Mouse (Mus musculus) naive thymus-derived CD4-positive, alpha-beta T cell, adult 2 months (primary cell): ENCODE results near the gene Pycr2.
"Not testable (repeated sequence)": the region's sequence is repeated elsewhere in the genome, so short reads cannot be mapped to it uniquely, and the experiment has no call there.

Experiments used
- DNase-seq: peaks from one replicate; pipeline ENCODE4 v3.0.0-alpha.2; 2011; ENCODE audit warnings: low read depth

Pycr2 gene

DNA sequence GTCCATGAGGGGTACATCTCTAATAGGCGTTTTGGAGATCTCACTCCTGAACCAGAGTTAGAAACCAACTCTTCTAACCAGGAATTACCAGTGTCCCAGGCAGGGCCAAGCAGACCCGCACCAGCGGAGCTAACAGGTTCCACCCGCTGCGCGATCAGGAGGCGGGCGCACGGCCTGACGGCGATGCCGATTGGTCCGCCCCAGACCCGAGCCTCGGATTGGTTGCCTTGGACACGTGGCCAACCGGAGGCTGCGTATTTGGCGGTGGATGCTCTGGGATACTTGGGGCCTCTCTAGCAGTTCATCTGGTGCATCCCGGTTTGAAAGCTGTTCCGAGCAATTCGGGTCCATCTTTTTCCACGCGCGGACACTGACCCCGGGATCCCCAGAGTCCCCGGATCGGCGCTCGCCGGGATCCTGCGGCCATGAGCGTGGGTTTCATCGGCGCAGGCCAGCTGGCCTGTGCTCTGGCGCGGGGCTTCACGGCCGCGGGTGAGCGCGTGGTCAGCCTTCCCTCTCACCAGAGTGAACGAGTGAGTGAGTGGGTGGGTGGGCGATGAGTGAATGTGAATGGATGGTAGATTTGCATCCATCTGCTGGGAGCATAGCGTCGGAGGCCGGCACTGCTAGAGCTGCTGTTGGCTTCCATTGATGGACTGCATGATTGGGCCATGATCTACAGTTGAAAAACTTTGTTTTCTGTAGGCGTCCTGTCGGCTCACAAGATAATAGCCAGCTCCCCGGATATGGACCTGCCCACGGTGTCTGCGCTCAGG is at the start of gene Pycr2:
Gene Pycr2, plus strand, starts transcription at position 255 of the 776 bp plus-strand sequence.
- DNase-seq, result peak; percentile 95

DNA sequence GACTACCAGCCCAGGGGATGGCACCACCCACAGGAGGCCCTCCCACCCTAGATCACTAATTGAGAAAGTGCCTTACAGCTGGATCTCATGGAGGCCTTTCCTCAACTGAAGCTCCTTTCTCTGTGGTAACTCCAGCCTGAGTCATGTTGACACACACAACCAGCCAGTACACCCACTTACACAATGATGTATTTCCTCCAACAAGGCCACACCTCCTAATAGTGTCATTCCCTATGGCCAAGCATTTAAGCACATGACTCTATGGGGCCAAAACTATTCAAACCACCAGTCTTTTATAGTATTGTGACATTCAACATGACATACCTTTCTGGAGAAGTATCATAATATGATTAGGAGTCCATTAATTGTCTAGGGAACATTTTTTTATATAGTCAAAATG is 45.3 kb upstream of the Pycr2 start:
- no peak for DNase-seq

GRCm38 (mm10) chr1:180860030-180860429 is 44.1 kb upstream of the Pycr2 start:
- no peak for DNase-seq

DNA sequence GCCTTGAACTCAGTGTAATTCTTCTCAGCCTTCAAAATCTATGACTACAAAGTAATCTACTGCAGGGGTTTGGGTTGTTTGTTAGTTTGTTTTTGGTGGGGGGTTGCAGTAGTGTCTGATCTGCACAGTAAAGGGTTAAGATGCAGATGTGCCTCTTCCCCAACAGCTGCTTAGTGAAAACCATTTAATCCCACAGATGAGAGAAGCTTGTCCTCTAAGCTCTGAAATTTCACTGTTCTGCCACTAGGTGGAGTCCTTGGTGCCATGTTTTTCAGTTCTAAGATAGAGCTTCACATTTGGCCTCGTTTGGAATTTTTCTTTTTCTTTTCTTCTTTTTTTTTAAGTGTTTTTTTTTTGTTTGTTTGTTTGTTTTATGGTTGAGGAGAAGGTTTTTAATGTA is 40.5 kb upstream of the Pycr2 start:
- peak; percentile 72 for DNase-seq

- DNase-seq, result no peak
Observed at GRCm38 (mm10) chr1:180866001-180866400, 38.1 kb upstream of the Pycr2 start.

DNA sequence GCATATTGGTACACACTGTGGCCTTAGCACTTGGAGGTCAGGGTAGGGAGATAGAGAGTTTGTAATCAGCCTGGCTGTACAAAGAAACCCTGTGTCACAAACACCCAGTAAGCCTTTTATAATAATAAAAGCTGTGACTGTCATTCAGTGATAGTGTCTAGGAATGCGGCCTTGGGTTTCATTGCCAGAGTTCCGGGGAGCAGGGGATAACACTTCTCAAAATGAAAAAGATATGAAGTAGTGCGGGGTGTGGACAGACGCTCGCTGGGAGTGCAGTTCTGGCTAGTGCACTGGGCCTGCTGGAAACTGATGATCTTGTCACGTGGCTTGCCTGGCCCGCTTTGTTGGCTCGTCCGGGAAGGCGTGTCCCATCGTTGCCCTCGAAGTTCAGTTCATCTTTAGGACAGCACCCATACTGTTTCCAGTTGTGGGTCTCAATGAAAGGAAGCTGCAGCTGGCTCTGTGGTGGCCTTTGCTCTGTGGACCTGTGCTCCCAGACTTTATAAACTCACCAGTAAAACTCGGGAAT is 33.9 kb upstream of the Pycr2 start:
- no peak for DNase-seq

DNA sequence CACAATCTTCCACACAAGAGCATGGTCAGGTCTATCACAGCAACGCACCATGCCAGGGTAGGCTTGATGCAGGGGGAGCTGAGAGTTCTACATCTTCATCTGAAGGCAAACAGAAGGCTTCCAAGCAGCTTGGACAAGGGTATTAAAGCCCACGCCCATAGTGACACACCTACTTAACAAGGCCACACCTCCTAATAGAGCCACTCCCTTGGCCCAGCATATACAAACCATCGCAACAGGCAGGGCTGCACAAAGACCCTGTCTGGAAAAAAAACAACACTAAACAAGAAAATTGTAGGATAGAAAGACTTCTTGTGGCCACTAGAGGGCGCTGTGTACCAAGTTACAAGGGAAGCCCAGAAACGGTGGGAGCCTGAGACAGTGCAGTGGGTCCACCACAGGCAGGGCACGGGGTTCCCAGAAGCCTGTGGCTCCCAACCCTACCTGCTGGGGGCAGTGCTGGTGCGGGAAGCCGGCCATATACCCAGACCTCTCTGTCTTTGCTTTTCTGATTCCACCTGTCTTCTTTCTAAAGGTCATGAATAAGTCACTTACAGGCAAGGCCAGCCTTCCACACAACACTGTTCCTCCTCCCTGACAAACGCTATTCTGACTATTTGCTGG is 30.1 kb upstream of the Pycr2 start:
- peak; percentile 89 for DNase-seq

DNA sequence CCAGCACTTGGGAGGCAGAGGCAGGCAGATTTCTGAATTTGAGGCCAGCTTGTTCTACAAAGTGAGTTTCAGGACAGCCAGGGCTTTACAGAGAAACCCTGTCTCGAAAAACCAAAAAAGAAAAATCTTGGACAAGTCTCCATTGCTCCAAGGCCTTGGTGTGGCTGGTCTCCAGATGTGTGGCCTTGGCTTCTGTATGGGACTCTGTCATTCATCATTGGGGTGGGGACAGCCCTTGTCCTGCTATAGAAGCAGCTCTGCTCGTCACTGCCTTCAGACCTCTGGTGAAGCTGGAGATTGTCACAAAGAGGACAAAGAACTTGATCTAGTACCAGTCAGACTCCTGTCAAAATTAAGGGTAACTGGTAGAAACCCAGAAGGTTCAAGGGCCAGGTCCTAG is 29.5 kb upstream of the Pycr2 start:
- no peak for DNase-seq

GRCm38 (mm10) chr1:180875126-180875525 is 29.0 kb upstream of the Pycr2 start:
- DNase-seq, result no peak

- no peak for DNase-seq
Observed at GRCm38 (mm10) chr1:180877466-180877865, 26.6 kb upstream of the Pycr2 start.

- DNase-seq, result no peak
Observed at GRCm38 (mm10) chr1:180881768-180882167, 22.3 kb upstream of the Pycr2 start.

DNA sequence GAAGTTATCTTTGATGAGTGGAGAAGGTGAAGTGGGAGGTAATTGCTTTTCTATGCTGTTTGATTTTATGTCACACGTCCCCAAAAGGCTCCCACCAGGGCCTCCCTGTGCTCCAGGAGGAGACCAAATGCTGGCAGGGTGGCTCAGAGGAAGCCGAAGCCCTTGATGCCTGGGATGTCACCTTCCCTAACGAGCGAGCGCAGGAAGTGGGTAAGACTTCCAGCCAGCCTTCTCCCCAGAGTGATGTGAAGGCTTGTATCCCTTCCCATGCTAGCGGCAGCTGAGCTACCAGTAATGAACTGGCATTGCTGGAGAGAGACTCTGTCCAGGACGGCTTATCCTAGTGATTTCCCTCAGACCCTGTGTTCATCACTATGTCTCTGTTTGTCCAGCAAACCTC is 20.4 kb upstream of the Pycr2 start:
- DNase-seq, result peak; percentile 36

DNA sequence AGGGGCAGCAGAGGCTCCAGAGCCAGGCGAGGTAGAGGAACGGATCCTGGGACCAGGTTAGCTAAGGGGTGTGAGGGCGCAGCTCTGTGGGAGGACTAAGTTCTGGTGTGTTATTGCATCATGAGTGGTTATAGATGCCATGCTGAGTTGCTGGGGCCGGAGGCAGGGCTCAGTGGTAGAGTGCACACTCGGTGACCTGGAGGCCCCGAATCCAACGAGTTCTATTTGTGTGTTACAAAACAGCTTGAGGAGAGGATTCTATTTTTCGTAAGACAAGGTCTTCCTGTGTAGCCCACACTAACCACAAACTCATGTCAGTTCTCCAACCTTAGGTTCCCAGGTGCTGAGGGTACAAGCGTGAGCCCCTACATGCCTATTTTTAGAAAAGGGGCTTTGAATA is 19.6 kb upstream of the Pycr2 start:
- peak; percentile 48 for DNase-seq

- DNase-seq, result no peak
Observed at GRCm38 (mm10) chr1:180888556-180889042, 15.5 kb upstream of the Pycr2 start.

DNA sequence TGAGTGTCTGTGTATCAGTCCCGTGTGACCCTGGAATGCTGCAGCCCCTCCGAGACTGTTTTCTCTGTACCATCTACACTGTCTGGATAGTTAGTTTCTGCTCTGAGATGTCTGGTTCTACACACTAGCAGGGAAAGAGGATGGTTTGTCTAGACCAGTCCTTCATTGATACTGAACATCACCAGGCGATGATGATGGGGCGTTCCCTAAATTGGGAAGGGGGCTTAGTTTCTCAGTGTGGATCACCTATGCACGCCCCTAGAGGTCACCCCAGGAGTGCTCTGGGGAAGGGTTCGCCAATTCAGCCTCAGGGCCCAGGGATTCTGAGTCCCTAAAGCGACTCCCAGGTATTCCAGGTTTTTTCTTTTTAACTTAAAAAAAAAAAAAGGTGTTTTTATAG is 14.9 kb upstream of the Pycr2 start:
- no peak for DNase-seq

- DNase-seq, result peak; percentile 60
Observed at GRCm38 (mm10) chr1:180889841-180890240, 14.3 kb upstream of the Pycr2 start.

- no peak for DNase-seq
Observed at GRCm38 (mm10) chr1:180892808-180893207, 11.3 kb upstream of the Pycr2 start, which contains the start of gene Lefty2. TSS of gene Lefty2 (plus strand) at chr1:180893108.

GRCm38 (mm10) chr1:180894088-180894987 is 9.8 kb upstream of the Pycr2 start:
- DNase-seq, result not testable (repeated sequence)

GRCm38 (mm10) chr1:180901107-180901506 is 3.0 kb upstream of the Pycr2 start:
- peak; percentile 84 for DNase-seq

DNA sequence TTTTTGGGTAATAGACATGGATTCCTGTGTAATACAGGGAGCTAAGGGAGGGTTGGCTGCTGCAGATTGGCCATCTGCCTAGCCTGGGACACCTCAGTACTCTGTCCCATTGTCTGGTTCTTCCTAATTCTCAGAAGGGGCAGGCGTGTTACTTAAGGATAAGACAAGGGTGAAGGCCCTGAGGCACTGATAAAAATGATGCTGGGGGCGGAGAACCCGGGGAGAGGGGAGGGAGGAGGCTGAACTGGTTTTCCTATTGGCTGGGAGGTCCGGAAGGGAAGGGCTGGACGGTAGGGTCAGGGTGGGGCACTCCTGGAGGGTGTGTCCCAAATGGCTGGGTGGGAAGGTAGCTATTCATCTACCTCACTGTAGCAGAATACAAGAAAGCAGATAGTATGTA is 1.2 kb upstream of the Pycr2 start:
- no peak for DNase-seq

DNA sequence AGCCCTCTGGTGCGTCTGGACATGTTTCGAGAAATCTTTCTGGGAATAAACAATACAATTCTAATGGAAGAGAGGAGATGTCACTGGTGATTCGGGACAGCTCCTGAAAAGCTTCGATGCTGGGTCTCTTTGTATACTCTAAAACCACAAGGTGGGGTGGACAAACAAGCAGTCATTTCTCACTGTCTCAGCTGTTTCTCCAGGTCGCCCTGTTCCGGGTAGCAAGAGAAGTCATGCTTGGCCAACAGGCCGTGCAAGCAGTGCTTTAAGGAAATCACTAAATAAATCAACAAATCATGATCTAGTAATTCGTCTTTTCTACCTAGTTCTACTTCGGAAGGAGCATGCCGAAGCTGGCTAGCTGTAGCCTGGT is 441 bp upstream of the Pycr2 start:
- DNase-seq, result no peak

- DNase-seq, result no peak
Observed at GRCm38 (mm10) chr1:180904815-180905080, 655 bp downstream of the Pycr2 start.

DNA sequence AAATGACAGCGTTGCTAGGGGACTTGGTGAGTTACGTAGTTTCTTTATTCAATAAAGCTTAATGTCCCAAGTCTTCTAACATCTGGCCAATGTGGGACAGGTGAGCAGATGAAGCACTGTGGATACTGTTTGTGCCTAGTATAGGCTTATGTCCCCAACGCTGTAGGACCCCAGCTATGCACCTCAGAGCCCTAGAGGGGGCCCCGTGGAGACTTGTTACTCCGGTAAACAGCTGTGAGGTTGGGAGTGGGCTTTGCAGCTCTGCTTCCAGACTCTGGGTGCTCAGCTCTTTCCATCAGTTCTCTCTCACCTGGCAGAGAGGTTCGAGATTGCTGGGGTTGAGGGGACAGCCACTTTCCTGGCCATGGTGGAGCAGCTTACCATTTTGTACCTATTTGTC is 1.2 kb downstream of the Pycr2 start:
- DNase-seq, result no peak
